Mouse (Mus musculus) embryonic fibroblast, embryonic 13.5 days (primary cell): ENCODE data around the gene Ric8a.

Experiments
- CTCF ChIP-seq: IDR thresholded peaks from 2 replicates; pipeline ENCODE4 v1.5.1; 2011; ENCODE audit warnings: mild to moderate bottlenecking, control low read depth, low read length, moderate library complexity, borderline replicate concordance; ENCODE audit not compliant: insufficient read depth
- POLR2A ChIP-seq: IDR thresholded peaks from 2 replicates; pipeline ENCODE4 v1.6.1; 2011; ENCODE audit warnings: low read depth, mild to moderate bottlenecking, control low read depth, low read length, moderate library complexity

- TF ChIP-seq POLR2A (no peak), CTCF (no peak)
Observed at GRCm38 (mm10) chr7:140840750-140841735, 15.7 kb upstream of the Ric8a start.
